Mouse (Mus musculus): ENCODE data around the gene Klhl41. TPM values are rescaled to one million over a fixed set of nuclear protein-coding genes. Genes with fewer than 3 reads are reported as not detected.

Klhl41 gene
- polyA plus RNA-seq, 1 experiment: not detected

- Histone ChIP-seq H3K4me1 (ENCODE audit: control insufficient read depth, insufficient read depth, low read length) (peaks cover 3% of the 10 kb centered on the region), H3K4me3 (ENCODE audit: low read depth, low read length) (peak overlapping the region; percentile 90), H3K27me3 (ENCODE audit: control insufficient read depth, insufficient read depth, low read length, poor library complexity, severe bottlenecking) (no peaks in the 10 kb centered on the region), H3K27ac (ENCODE audit: insufficient read depth, low read length) (no peak overlapping the region), H3K36me3 (ENCODE audit: control insufficient read depth, insufficient read depth, low read length, poor library complexity, severe bottlenecking) (no peaks in the 10 kb centered on the region), H3K9ac (ENCODE audit: low read depth, poor library complexity, severe bottlenecking) (peak overlapping the region; percentile 93), H3K9me3 (replicated peaks; ENCODE audit: control insufficient read depth, insufficient read depth, low read length, poor library complexity, severe bottlenecking) (no peaks in the 10 kb centered on the region)
- TF ChIP-seq POLR2A (IDR thresholded peaks at IDR 0.05; ENCODE audit: insufficient read depth, low read length) (no peak), CTCF (IDR thresholded peaks at IDR 0.05; ENCODE audit: low read depth, low read length) (no peak), EP300 (IDR thresholded peaks at IDR 0.05; ENCODE audit: insufficient read depth, low read depth, low read length) (no peak)
These were observed 53.6 kb downstream of the Klhl41 start for GRCm38 (mm10) chr2:69723519-69723825.

Other genes with a start within 250 kb of the Klhl41 start
- 92.6 and 92.9 TPM in 2 replicates for gene Lrp2, start 84.1 kb upstream of the Klhl41 start, polyA plus RNA-seq (2011; ENCODE audit: insufficient read depth, insufficient read length, low read depth, missing spikeins)
- 15.9 and 17.7 TPM in 2 replicates for gene Bbs5, start 22.9 kb upstream of the Klhl41 start, polyA plus RNA-seq (2011; ENCODE audit: insufficient read depth, insufficient read length, low read depth, missing spikeins)
- gene Fastkd1, start 43.4 kb downstream of the Klhl41 start, polyA plus RNA-seq (2011; ENCODE audit: insufficient read depth, insufficient read length, low read depth, missing spikeins): 23.1 and 27.9 TPM in 2 replicates
- 165 and 179 TPM in 2 replicates for gene Ppig, start 52.4 kb downstream of the Klhl41 start, polyA plus RNA-seq (2011; ENCODE audit: insufficient read depth, insufficient read length, low read depth, missing spikeins)
- 3.7 and 6.1 TPM in 2 replicates for gene Ccdc173, start 119.5 kb downstream of the Klhl41 start, polyA plus RNA-seq (2011; ENCODE audit: insufficient read depth, insufficient read length, low read depth, missing spikeins)
- gene Phospho2, start 119.5 kb downstream of the Klhl41 start, polyA plus RNA-seq (2011; ENCODE audit: insufficient read depth, insufficient read length, low read depth, missing spikeins): 10.2 and 11.2 TPM in 2 replicates
- gene Klhl23, start 151.8 kb downstream of the Klhl41 start, polyA plus RNA-seq (2011; ENCODE audit: insufficient read depth, insufficient read length, low read depth, missing spikeins): 5.4 and 7.0 TPM in 2 replicates
- gene Ssb, start 191.4 kb downstream of the Klhl41 start, polyA plus RNA-seq (2011; ENCODE audit: insufficient read depth, insufficient read length, low read depth, missing spikeins): 393 and 460 TPM in 2 replicates
- 53.2 and 54.5 TPM in 2 replicates for gene Mettl5, start 215.5 kb downstream of the Klhl41 start, polyA plus RNA-seq (2011; ENCODE audit: insufficient read depth, insufficient read length, low read depth, missing spikeins)
- 59.0 and 65.6 TPM in 2 replicates for gene Ubr3, start 227.1 kb downstream of the Klhl41 start, polyA plus RNA-seq (2011; ENCODE audit: insufficient read depth, insufficient read length, low read depth, missing spikeins)

Data from ES-Bruce4 (cell line).